Comparison of ENCODE assay signal across 8 mouse cellular contexts in genomic region chr3:51224363-51225225, GRCm38 (mm10). TPM values are rescaled to one million over a fixed set of nuclear protein-coding genes. Genes with fewer than 3 reads are reported as not detected.
DNase-seq lines count a peak whose midpoint lies in the region; ATAC-seq and TF ChIP-seq lines count a peak whose summit lies in the region.

TSS of gene Noct (plus strand) at chr3:51224447.

- peak within 1 kb of the TSS; percentile 94 for H3K27ac ChIP-seq in heart, embryonic 12.5 days (ENCODE audit: poor library complexity, severe bottlenecking)
- peak within 1 kb of the TSS; percentile 97 for H3K27ac ChIP-seq in kidney, postnatal 0 days
- peak within 1 kb of the TSS; percentile 92 for H3K27ac ChIP-seq in liver, embryonic 11.5 days (ENCODE audit: low read depth, low read length)
- peak within 1 kb of the TSS; percentile 92 for H3K27ac ChIP-seq in stomach, embryonic 14.5 days (ENCODE audit: low read length)

- peak within 1 kb of the TSS; percentile 71 for H3K4me3 ChIP-seq in C2C12 (ENCODE audit: insufficient read depth, poor library complexity, severe bottlenecking)
- H3K4me3 ChIP-seq in erythroblast, embryonic 14.5 days (replicated peaks) = peak within 1 kb of the TSS; percentile 97
- peak within 1 kb of the TSS; percentile 73 for H3K4me3 ChIP-seq in heart, embryonic 12.5 days
- peak within 1 kb of the TSS; percentile 81 for H3K4me3 ChIP-seq in kidney, postnatal 0 days (replicated peaks; ENCODE audit: low read depth, low read length)
- H3K4me3 ChIP-seq in liver, embryonic 11.5 days (ENCODE audit: low read depth, low read length) = peak within 1 kb of the TSS; percentile 98
- peak within 1 kb of the TSS; percentile 77 for H3K4me3 ChIP-seq in stomach, embryonic 14.5 days (ENCODE audit: low read depth, low read length)

- H3K79me2 ChIP-seq in C2C12 (ENCODE audit: control insufficient read depth, insufficient read depth) = peaks cover 49% of the 10 kb centered on the region

- under 1% methylated on average over 97 of the region's 100 CpGs for WGBS in heart, embryonic 12.5 days
- WGBS in kidney, postnatal 0 days = under 1% methylated on average over 93 of the region's 100 CpGs
- under 1% methylated on average over 95 of the region's 100 CpGs for WGBS in liver, embryonic 11.5 days
- under 1% methylated on average over 95 of the region's 100 CpGs for WGBS in stomach, embryonic 14.5 days

- H3ac ChIP-seq in C2C12 (ENCODE audit: control insufficient read depth, insufficient read length, low read depth) = peak within 1 kb of the TSS; percentile 72

- peak; percentile 93 for TF ChIP-seq POLR2A in brain, embryonic 14.5 days (IDR thresholded peaks at IDR 0.05; ENCODE audit: borderline replicate concordance, extremely low read depth, insufficient read depth, insufficient read length, poor library complexity, severe bottlenecking)

- H3K9me3 ChIP-seq in erythroblast, embryonic 14.5 days (ENCODE audit: control insufficient read depth, low read length) = no peaks in the 10 kb centered on the region
- H3K9me3 ChIP-seq in heart, embryonic 12.5 days (replicated peaks) = no peaks in the 10 kb centered on the region
- no peaks in the 10 kb centered on the region for H3K9me3 ChIP-seq in kidney, postnatal 0 days (replicated peaks; ENCODE audit: low read length)
- no peaks in the 10 kb centered on the region for H3K9me3 ChIP-seq in liver, embryonic 11.5 days (ENCODE audit: control insufficient read depth, low read length)
- no peaks in the 10 kb centered on the region for H3K9me3 ChIP-seq in stomach, embryonic 14.5 days (ENCODE audit: control insufficient read depth, low read depth, low read length)

- H3K4me2 ChIP-seq in heart, embryonic 12.5 days = peak within 1 kb of the TSS; percentile 80
- H3K4me2 ChIP-seq in kidney, postnatal 0 days (ENCODE audit: low read length) = peak within 1 kb of the TSS; percentile 90
- peak within 1 kb of the TSS; percentile 94 for H3K4me2 ChIP-seq in liver, embryonic 11.5 days
- peak within 1 kb of the TSS; percentile 60 for H3K4me2 ChIP-seq in stomach, embryonic 14.5 days (replicated peaks; ENCODE audit: low read depth, low read length)

- H3K79me3 ChIP-seq in C2C12 (ENCODE audit: low read depth) = peaks cover 41% of the 10 kb centered on the region

- peak; percentile 96 for DNase-seq in brain, embryonic 14.5 days (ENCODE audit: low read depth)
- peak; percentile 90 for DNase-seq in kidney, postnatal 0 days (ENCODE audit: low spot score)
- peak; percentile 91 for DNase-seq in liver, embryonic 11.5 days (ENCODE audit: low spot score)
- DNase-seq in naive thymus-derived CD4-positive, alpha-beta T cell, adult 2 months (ENCODE audit: low read depth) = peak; percentile 91

- ATAC-seq in heart, embryonic 12.5 days (ENCODE audit: insufficient number of reproducible peaks, low FRiP score) = peak; percentile 90
- ATAC-seq in kidney, postnatal 0 days (replicated peaks; ENCODE audit: low FRiP score, low read depth) = peak; percentile 91
- peak; percentile 89 for ATAC-seq in liver, embryonic 11.5 days (replicated peaks; ENCODE audit: low FRiP score)
- peak; percentile 91 for ATAC-seq in stomach, embryonic 14.5 days (ENCODE audit: insufficient number of reproducible peaks, insufficient read depth, low FRiP score, low read depth)

- H3K4me1 ChIP-seq in erythroblast, embryonic 14.5 days (ENCODE audit: control insufficient read depth) = peaks cover 57% of the 10 kb centered on the region
- H3K4me1 ChIP-seq in heart, embryonic 12.5 days (replicated peaks) = peaks cover 48% of the 10 kb centered on the region
- H3K4me1 ChIP-seq in kidney, postnatal 0 days (replicated peaks; ENCODE audit: insufficient read depth, low read length) = peaks cover 20% of the 10 kb centered on the region
- peaks cover 26% of the 10 kb centered on the region for H3K4me1 ChIP-seq in liver, embryonic 11.5 days (replicated peaks; ENCODE audit: control insufficient read depth, insufficient read depth, low read length)
- peaks cover 6% of the 10 kb centered on the region; the same call in 1 of the 2 replicates for H3K4me1 ChIP-seq in stomach, embryonic 14.5 days (ENCODE audit: control insufficient read depth, insufficient read depth, low read length)

- H3K9ac ChIP-seq in heart, embryonic 12.5 days = peak within 1 kb of the TSS; percentile 97
- H3K9ac ChIP-seq in kidney, postnatal 0 days (ENCODE audit: low read depth, low read length) = peak within 1 kb of the TSS; percentile 80
- H3K9ac ChIP-seq in liver, embryonic 11.5 days (ENCODE audit: low read depth, low read length) = peak within 1 kb of the TSS; percentile 99
- H3K9ac ChIP-seq in stomach, embryonic 14.5 days (replicated peaks; ENCODE audit: low read depth, low read length) = peak within 1 kb of the TSS; percentile 64

- H3K27me3 ChIP-seq in C2C12 (ENCODE audit: control insufficient read depth, insufficient read depth, insufficient read length) = no peaks in the 10 kb centered on the region
- peaks cover 17% of the 10 kb centered on the region for H3K27me3 ChIP-seq in erythroblast, embryonic 14.5 days (ENCODE audit: control insufficient read depth)
- H3K27me3 ChIP-seq in heart, embryonic 12.5 days (replicated peaks) = no peaks in the 10 kb centered on the region
- no peaks in the 10 kb centered on the region for H3K27me3 ChIP-seq in kidney, postnatal 0 days (ENCODE audit: insufficient read depth, low read length)
- no peaks in the 10 kb centered on the region for H3K27me3 ChIP-seq in liver, embryonic 11.5 days (replicated peaks; ENCODE audit: control insufficient read depth, insufficient read depth, low read length)
- no peaks in the 10 kb centered on the region for H3K27me3 ChIP-seq in stomach, embryonic 14.5 days (ENCODE audit: control insufficient read depth, insufficient read depth, low read length)

- TF ChIP-seq CTCF in C2C12 (IDR thresholded peaks at IDR 0.05; ENCODE audit: control insufficient read depth, insufficient read depth, insufficient read length) = no peak
- TF ChIP-seq CTCF in brain, embryonic 14.5 days (IDR thresholded peaks at IDR 0.05; ENCODE audit: borderline replicate concordance, extremely low read depth, insufficient read depth, insufficient read length) = no peak
- TF ChIP-seq CTCF in kidney, postnatal 0 days (IDR thresholded peaks at IDR 0.05; ENCODE audit: low read depth) = no peak

- peaks cover 18% of the 10 kb centered on the region for H3K36me3 ChIP-seq in C2C12 (ENCODE audit: control insufficient read depth, insufficient read depth)
- H3K36me3 ChIP-seq in erythroblast, embryonic 14.5 days (ENCODE audit: control insufficient read depth) = peaks cover 36% of the 10 kb centered on the region
- no peaks in the 10 kb centered on the region for H3K36me3 ChIP-seq in heart, embryonic 12.5 days
- no peaks in the 10 kb centered on the region for H3K36me3 ChIP-seq in kidney, postnatal 0 days (ENCODE audit: insufficient read depth, low read length)
- peaks cover 3% of the 10 kb centered on the region; the same call in 1 of the 2 replicates for H3K36me3 ChIP-seq in liver, embryonic 11.5 days (ENCODE audit: control insufficient read depth, insufficient read depth, low read length)
- H3K36me3 ChIP-seq in stomach, embryonic 14.5 days (ENCODE audit: control insufficient read depth, insufficient read depth, low read length) = no peaks in the 10 kb centered on the region

TF ChIP-seq in C2C12, 6 proteins besides CTCF, POLR2A, EP300 and RAD21:
- no peak for TF ChIP-seq CEBPB (IDR thresholded peaks at IDR 0.05; ENCODE audit: low read depth)
- TF ChIP-seq USF1 (IDR thresholded peaks at IDR 0.05; ENCODE audit: low read depth) = no peak
- no peak for TF ChIP-seq MYOD1 (IDR thresholded peaks at IDR 0.05; ENCODE audit: control insufficient read depth, insufficient read length, low read depth)
- no peak for TF ChIP-seq MYOG (IDR thresholded peaks at IDR 0.05; ENCODE audit: control insufficient read depth, extremely low read depth, insufficient read length)
- TF ChIP-seq FOSL1 (IDR thresholded peaks at IDR 0.05; ENCODE audit: insufficient read depth, low read length, poor library complexity, severe bottlenecking) = no peak
- TF ChIP-seq MAX (IDR thresholded peaks at IDR 0.05) = peak; percentile 87

RNA-seq across cellular contexts. Expression of gene Noct, which starts in this region (rescaled TPM):
- polyA plus RNA-seq in C2C12 (2012; fragmentation: generic; extraction: Trizol) = 10.8 TPM
- polyA plus RNA-seq in brain, embryonic 14.5 days (2012; rRNA removed) = 28.2 and 33.0 TPM in 2 replicates
- polyA plus RNA-seq in erythroblast, embryonic 14.5 days (2012) = 4.8 and 6.1 TPM in 2 replicates
- 12.4 and 14.0 TPM in 2 replicates for polyA plus RNA-seq in heart, embryonic 12.5 days (2016; fragmentation: Nextera tagmentation; extraction: Ambion mirVana)
- 6.0 and 7.1 TPM in 2 replicates for polyA plus RNA-seq in kidney, postnatal 0 days (2015; fragmentation: Nextera tagmentation; extraction: Ambion mirVana)
- 29.0 and 30.7 TPM in 2 replicates for polyA plus RNA-seq in liver, embryonic 11.5 days (2014; fragmentation: Nextera tagmentation; extraction: Ambion mirVana)
- 8.3 and 11.6 TPM in 2 replicates for polyA plus RNA-seq in stomach, embryonic 14.5 days (2014; fragmentation: Nextera tagmentation; extraction: Ambion mirVana)

Comparison
In these comparisons a context has a peak if more than half of its experiments do, and no peak if none do; other contexts are left out.
1. Peak in every context shown above with its lines: DNase-seq, ATAC-seq, H3K4me3 ChIP-seq and H3K27ac ChIP-seq.